Mouse (Mus musculus) lung, postnatal 0 days (tissue): ENCODE results near the gene Gpm6b.

Experiments used
- CTCF ChIP-seq: IDR thresholded peaks from 2 replicates; pipeline ENCODE4 v1.5.1; 2016; ENCODE audit warnings: antibody characterized with exemption, mild to moderate bottlenecking
- EP300 ChIP-seq: IDR thresholded peaks from 2 replicates; pipeline ENCODE4 v1.6.1; 2016; ENCODE audit warnings: antibody characterized with exemption, mild to moderate bottlenecking, control low read depth

GRCm38 (mm10) chrX:166351790-166352189 lies 113.1 kb downstream of the Gpm6b start:
- TF ChIP-seq CTCF (peak; percentile 78), EP300 (no peak)
